In the genomic region with DNA sequence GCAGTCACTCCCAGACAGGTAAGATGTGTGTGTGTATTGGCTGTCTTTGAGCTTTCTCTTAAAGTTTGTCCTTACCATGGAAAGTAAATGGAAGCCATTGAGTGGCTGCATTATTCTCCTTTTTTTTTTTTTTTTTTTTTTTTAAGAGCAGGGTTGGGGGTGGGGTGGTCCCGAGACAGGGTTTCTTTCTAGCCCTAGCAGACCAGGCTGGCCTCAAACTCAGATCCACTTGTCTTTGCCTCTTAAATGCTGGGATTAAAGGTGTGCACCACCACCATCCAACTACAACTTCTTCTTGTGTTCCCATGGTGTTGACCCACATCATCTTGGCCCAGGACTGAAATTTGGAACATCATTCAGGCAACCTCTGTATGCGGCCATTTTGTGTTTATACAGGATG, we compare ENCODE assay signal across 26 mouse cellular contexts. TPM values are rescaled to one million over a fixed set of nuclear protein-coding genes. Genes with fewer than 3 reads are reported as not detected.
DNase-seq lines count a peak whose midpoint lies in the region; TF ChIP-seq lines count a peak whose summit lies in the region.
"Had no signal": no experiment of that assay in that cellular context is flagged by ENCODE, and none has a peak within 500 bp of the region (broad histone marks: within the 10 kb centered on the region; RNA-seq: fewer than 3 reads in every experiment).

No protein-coding gene starts in this region.

- H3K27me3 ChIP-seq in MEL (ENCODE audit: control insufficient read depth in 1 of 2, insufficient read depth in 2 of 2, low read length in 2 of 2), result no peaks in the 10 kb centered on the region
- H3K27me3 ChIP-seq: CH12.LX, Patski had no signal

- peak; percentile 85 for DNase-seq in heart, adult 11 months
- DNase-seq in heart, postnatal 14 days, result no peak
- DNase-seq in ES-E14 (ENCODE audit: low read depth, low spot score) (no peak), MEL (ENCODE audit: low read depth, low spot score) (no peak)
- no peak for DNase-seq in layer of hippocampus, adult 18-20 months (ENCODE audit: low spot score in 2 of 2)
- DNase-seq in B cell, adult 2 months, result no peak
- DNase-seq: adrenal gland, adult 2 months; adrenal gland, adult 8-10 months; adrenal gland, postnatal 10 days; adrenal gland, postnatal 14 days; adrenal gland, postnatal 25 days; adrenal gland, postnatal 36 days; cerebellum, adult 11-12 months; cerebellum, adult 18-20 months; cerebellum, adult 8-10 months; cerebellum, adult 9-10 months had no signal

- no peak overlapping the region for H3K27ac ChIP-seq in ES-E14 (ENCODE audit: insufficient read depth, low read depth, low read length, poor library complexity, severe bottlenecking)
- no peak overlapping the region for H3K27ac ChIP-seq in MEL (ENCODE audit: control insufficient read depth, low read depth, low read length)

- TF ChIP-seq EP300 in MEL (IDR thresholded peaks at IDR 0.05; ENCODE audit: low read depth in 1 of 2, low read length in 2 of 2), result no peak

- no peak overlapping the region for H3K4me3 ChIP-seq in ES-E14 (ENCODE audit: insufficient read depth in 1 of 2, low read depth in 1 of 2, low read length in 2 of 2, poor library complexity in 1 of 2, severe bottlenecking in 1 of 2)
- H3K4me3 ChIP-seq in MEL (ENCODE audit: control insufficient read depth in 1 of 2, insufficient read depth in 1 of 2, low read depth in 2 of 2, low read length in 2 of 2), result no peak overlapping the region

- TF ChIP-seq RAD21 in MEL (IDR thresholded peaks at IDR 0.05; ENCODE audit: low read depth, low read length), result no peak

- no peak for TF ChIP-seq CTCF in MEL (IDR thresholded peaks at IDR 0.05 in 2 of 3, conservative IDR thresholded peaks at IDR 0.05 in 1 of 3; ENCODE audit: control insufficient read depth in 1 of 3, insufficient read depth in 1 of 3, low read depth in 2 of 3, low read length in 3 of 3, poor library complexity in 1 of 3, severe bottlenecking in 1 of 3)

- in situ Hi-C loops in ES-E14 (cut with MboI; ENCODE audit: low sequenced_read_pairs in 2 of 2, unreplicated experiment in 2 of 2), result no loop called here

- H3K36me3 ChIP-seq in ES-E14 (ENCODE audit: control insufficient read depth, insufficient read depth, low read length, poor library complexity, severe bottlenecking), result peaks cover 15% of the 10 kb centered on the region
- H3K36me3 ChIP-seq in MEL (ENCODE audit: control insufficient read depth in 1 of 2, insufficient read depth in 2 of 2, low read length in 2 of 2), result no peaks in the 10 kb centered on the region; a peak in 1 of 4 replicates

- intact Hi-C loops in heart, postnatal 14 days (cut with DNase I), result loop anchor here (5.0 kb wide), 1 partner anchor 366 kb away; no protein-coding TSS in a partner anchor

- TF ChIP-seq POLR2A in MEL (IDR thresholded peaks at IDR 0.05; ENCODE audit: control insufficient read depth in 1 of 2, insufficient read depth in 1 of 2, low read depth in 1 of 2, low read length in 2 of 2, poor library complexity in 1 of 2), result no peak

- H3K4me1 ChIP-seq in ES-E14 (ENCODE audit: control insufficient read depth in 2 of 2, insufficient read depth in 2 of 2, low read length in 2 of 2, poor library complexity in 1 of 2) (peaks cover 0 to 11% of the 10 kb centered on the region in 2 experiments; a peak in 2 of 4 replicates), MEL (ENCODE audit: control insufficient read depth in 1 of 2, insufficient read depth in 2 of 2, low read length in 2 of 2) (0 out of 4 replicates have a peak, but pooled peaks cover 0 to 3% of the 10 kb centered on the region in 2 experiments)

- H3K9ac ChIP-seq in ES-E14 (ENCODE audit: insufficient read depth, low read depth, low read length, poor library complexity, severe bottlenecking) (no peak overlapping the region), MEL (ENCODE audit: control insufficient read depth, low read depth, low read length, poor library complexity, severe bottlenecking) (no peak overlapping the region)

- no peaks in the 10 kb centered on the region for H3K79me2 ChIP-seq in MEL (ENCODE audit: control insufficient read depth, insufficient read depth, low read length, poor library complexity)

- H3K9me3 ChIP-seq in ES-E14 (ENCODE audit: control insufficient read depth, insufficient read depth, low read depth, low read length), result no peaks in the 10 kb centered on the region
- H3K9me3 ChIP-seq in MEL (replicated peaks; ENCODE audit: insufficient read depth, low read length), result no peaks in the 10 kb centered on the region
- H3K9me3 ChIP-seq: G1E had no signal

TF ChIP-seq in ES-E14, 5 proteins besides CTCF, POLR2A, EP300 and RAD21:
- no peak for TF ChIP-seq HCFC1 (IDR thresholded peaks at IDR 0.05; ENCODE audit: borderline replicate concordance, insufficient read depth, low read length)
- TF ChIP-seq ZC3H11A (IDR thresholded peaks at IDR 0.05; ENCODE audit: borderline replicate concordance, low read depth, low read length), result no peak
- TF ChIP-seq ZNF384 (IDR thresholded peaks at IDR 0.05; ENCODE audit: low read depth, low read length), result peak; percentile 57; the same call in 1 of the 2 replicates
- no peak for TF ChIP-seq CHD2 (IDR thresholded peaks at IDR 0.05; ENCODE audit: low read depth, low read length)
- no peak for TF ChIP-seq MAFK (IDR thresholded peaks at IDR 0.05; ENCODE audit: insufficient read depth, low read depth, low read length)

TF ChIP-seq in MEL, 35 proteins besides CTCF, POLR2A, EP300 and RAD21:
- peak; percentile 59 for TF ChIP-seq ZNF384 (IDR thresholded peaks at IDR 0.05; ENCODE audit: low read depth, low read length)
- no peak for TF ChIP-seq RCOR1 (IDR thresholded peaks at IDR 0.05; ENCODE audit: low read depth, low read length)
- TF ChIP-seq UBTF (IDR thresholded peaks at IDR 0.05; ENCODE audit: borderline replicate concordance, insufficient read depth, low read depth, low read length), result no peak
- no peak for TF ChIP-seq POLR2AphosphoS2 (IDR thresholded peaks at IDR 0.05; ENCODE audit: low read length)

RNA-seq across cellular contexts. Expression of gene Gm10197, which starts 2.0 kb away (rescaled TPM):
- not detected for total RNA-seq in heart, postnatal 14 days (2021)
- not detected in 2 replicates for total RNA-seq in ES-E14 (2012; rRNA removed)
- total RNA-seq in MEL (2012; rRNA removed), result 4.8 and 5.4 TPM in 2 replicates
- 10 to 100 TPM in 1 of 2 experiments, not detected in 1; 53.0 TPM for polyA plus RNA-seq in MEL (2012; ENCODE audit: insufficient read depth in 1 of 2, insufficient read length in 2 of 2, low read depth in 1 of 2, low replicate concordance in 2 of 2, missing spikeins in 1 of 2)
- not detected for total RNA-seq in layer of hippocampus, adult 18-20 months (2021)
- total RNA-seq: adrenal gland, adult 18-20 months; adrenal gland, adult 2 months; adrenal gland, adult 8-10 months; adrenal gland, postnatal 10 days; adrenal gland, postnatal 14 days; adrenal gland, postnatal 25 days; adrenal gland, postnatal 36 days; adrenal gland, postnatal 4 days had no signal
- polyA plus RNA-seq: activated CD4-positive, CD25-positive, alpha-beta regulatory T cell, adult 4 months; adrenal gland, adult 2 months; brain, embryonic 14.5 days; C2C12; CD4-positive, CD25-positive, alpha-beta regulatory T cell, adult 4 months; cerebellum, adult 2 months; G1E had no signal

RNA-seq across cellular contexts. Expression of gene Smndc1, which starts 16.8 kb away (rescaled TPM):
- 10 to 100 TPM; 29.7 to 31.6 TPM for total RNA-seq in heart, postnatal 14 days (2021)
- total RNA-seq in ES-E14 (2012; rRNA removed), result 32.6 and 37.4 TPM in 2 replicates
- total RNA-seq in MEL (2012; rRNA removed), result 27.5 and 29.3 TPM in 2 replicates
- 100 to 1,000 TPM; 114 to 166 TPM for polyA plus RNA-seq in MEL (2012; ENCODE audit: insufficient read depth in 1 of 2, insufficient read length in 2 of 2, low read depth in 1 of 2, low replicate concordance in 2 of 2, missing spikeins in 1 of 2)
- 10 to 100 TPM; 41.4 to 42.4 TPM for total RNA-seq in layer of hippocampus, adult 18-20 months (2021)
